ENCODE assay signal across 25 mouse cellular contexts in genomic region chr19:31954696-31955095, GRCm38 (mm10).
"Had no signal": no experiment of that assay in that cellular context is flagged by ENCODE, and none has a peak within 500 bp of the region (broad histone marks: within the 10 kb centered on the region; RNA-seq: fewer than 3 reads in every experiment).

No protein-coding gene starts in this region.

- H3K27me3 ChIP-seq: heart, embryonic 13.5 days; heart, embryonic 15.5 days; hindbrain, embryonic 13.5 days; hindbrain, embryonic 15.5 days; kidney, embryonic 15.5 days; limb, embryonic 12.5 days; liver, embryonic 12.5 days had no signal

- H3K4me1 ChIP-seq: heart, embryonic 13.5 days; heart, embryonic 15.5 days; hindbrain, embryonic 13.5 days; hindbrain, embryonic 15.5 days; kidney, embryonic 15.5 days; limb, embryonic 10.5 days; limb, embryonic 12.5 days; liver, embryonic 12.5 days had no signal

- H3K36me3 ChIP-seq: heart, embryonic 13.5 days; heart, embryonic 15.5 days; hindbrain, embryonic 13.5 days; hindbrain, embryonic 15.5 days; kidney, embryonic 15.5 days; limb, embryonic 10.5 days; limb, embryonic 12.5 days; liver, embryonic 12.5 days had no signal

- H3K4me3 ChIP-seq: heart, embryonic 13.5 days; heart, embryonic 15.5 days; hindbrain, embryonic 13.5 days; hindbrain, embryonic 15.5 days; kidney, embryonic 15.5 days; limb, embryonic 10.5 days; limb, embryonic 12.5 days; liver, embryonic 12.5 days had no signal

- DNase-seq: forebrain, postnatal 0 days; gastrocnemius, postnatal 14 days; gastrocnemius, postnatal 36 days; heart, adult 18-20 months; heart, postnatal 14 days; heart, postnatal 36 days; kidney, adult 11 months; kidney, adult 2 months; kidney, adult 9 months; kidney, postnatal 14 days; kidney, postnatal 36 days; layer of hippocampus, adult 9-11 months; layer of hippocampus, postnatal 36 days had no signal

- H3K27ac ChIP-seq: heart, embryonic 13.5 days; heart, embryonic 15.5 days; hindbrain, embryonic 13.5 days; hindbrain, embryonic 15.5 days; kidney, embryonic 15.5 days; kidney, postnatal 0 days; limb, embryonic 10.5 days; limb, embryonic 12.5 days; liver, embryonic 12.5 days; liver, embryonic 14.5 days had no signal

- ATAC-seq: forebrain, postnatal 0 days; inflammation-experienced regulatory T-cells, adult 6 months; liver, embryonic 12.5 days had no signal

- H3K4me2 ChIP-seq: heart, embryonic 11.5 days; heart, embryonic 13.5 days; heart, embryonic 15.5 days; hindbrain, embryonic 13.5 days; hindbrain, embryonic 15.5 days; kidney, embryonic 15.5 days; limb, embryonic 12.5 days; liver, embryonic 12.5 days had no signal

- H3K9ac ChIP-seq: forebrain, postnatal 0 days; heart, embryonic 13.5 days; heart, embryonic 15.5 days; hindbrain, embryonic 13.5 days; hindbrain, embryonic 15.5 days; kidney, embryonic 15.5 days; limb, embryonic 12.5 days; liver, embryonic 12.5 days; liver, embryonic 14.5 days had no signal

- H3K9me3 ChIP-seq: heart, embryonic 13.5 days; heart, embryonic 15.5 days; hindbrain, embryonic 13.5 days; hindbrain, embryonic 15.5 days; kidney, embryonic 15.5 days; limb, embryonic 10.5 days; limb, embryonic 12.5 days; liver, embryonic 12.5 days had no signal
